Mouse (Mus musculus) limb, embryonic 13.5 days (tissue): Measurements from ENCODE around the gene Jmjd1c. TPM values are rescaled to one million over a fixed set of nuclear protein-coding genes. Genes with fewer than 3 reads are reported as not detected.

ENCODE experiments used
- ATAC-seq: fragments of 200-750 bp; cut with Nextera tagmentation; 2 replicates; pipeline ENCODE4 v1.8.0; 2017; ENCODE audit warnings: low read depth, moderate number of reproducible peaks, moderate TSS enrichment; ENCODE audit not compliant: low FRiP score
- H3K27ac ChIP-seq: fragments of 300-500 bp; sonication (generic); 2 replicates; pipeline ENCODE4 v1.5.1; 2015; ENCODE audit warnings: inconsistent platforms, mild to moderate bottlenecking, moderate library complexity
- H3K27me3 ChIP-seq: fragments of 300-500 bp; sonication (generic); 2 replicates; pipeline ENCODE4 v1.6.1; 2015; ENCODE audit warnings: mild to moderate bottlenecking, inconsistent platforms
- H3K36me3 ChIP-seq: fragments of 300-500 bp; sonication (generic); 2 replicates; pipeline ENCODE4 v1.6.1; 2015; ENCODE audit warnings: inconsistent platforms, mild to moderate bottlenecking, moderate library complexity
- H3K4me1 ChIP-seq: fragments of 300-500 bp; sonication (generic); 2 replicates; pipeline ENCODE4 v1.6.1; 2015; ENCODE audit warnings: inconsistent platforms
- H3K4me2 ChIP-seq: fragments of 300-500 bp; sonication (generic); replicated peaks from 2 replicates; pipeline ENCODE4 v1.6.1; 2015; ENCODE audit warnings: inconsistent platforms, mild to moderate bottlenecking, moderate library complexity
- H3K4me3 ChIP-seq: fragments of 300-500 bp; sonication (generic); 2 replicates; pipeline ENCODE4 v1.5.1; 2015; ENCODE audit warnings: moderate library complexity, mild to moderate bottlenecking, inconsistent platforms
- H3K9ac ChIP-seq: fragments of 300-500 bp; sonication (generic); 2 replicates; pipeline ENCODE4 v1.6.1; 2015; ENCODE audit warnings: mild to moderate bottlenecking, inconsistent platforms
- H3K9me3 ChIP-seq: fragments of 300-500 bp; sonication (generic); 2 replicates; pipeline ENCODE4 v1.6.1; 2016; ENCODE audit warnings: inconsistent platforms
- WGBS: fragments of 180-500 bp; shearing (Covaris S2); methylation state at CpG from one replicate; pipeline ENCODE4 v1.1.7; 2015; 5-methylcytosine and 5-hydroxymethylcytosine counted together
- polyA plus RNA-seq: library from polyadenylated mRNA; unstranded; fragments of >200 nt; fragmentation: Nextera tagmentation; extraction: Ambion mirVana; gene quantifications from 2 replicates; pipeline ENCODE4 v1.2.1, GENCODE M21; 2015

Gene Jmjd1c
- polyA plus RNA-seq, 1 experiment from 2014 or later = 47.3 TPM

DNA sequence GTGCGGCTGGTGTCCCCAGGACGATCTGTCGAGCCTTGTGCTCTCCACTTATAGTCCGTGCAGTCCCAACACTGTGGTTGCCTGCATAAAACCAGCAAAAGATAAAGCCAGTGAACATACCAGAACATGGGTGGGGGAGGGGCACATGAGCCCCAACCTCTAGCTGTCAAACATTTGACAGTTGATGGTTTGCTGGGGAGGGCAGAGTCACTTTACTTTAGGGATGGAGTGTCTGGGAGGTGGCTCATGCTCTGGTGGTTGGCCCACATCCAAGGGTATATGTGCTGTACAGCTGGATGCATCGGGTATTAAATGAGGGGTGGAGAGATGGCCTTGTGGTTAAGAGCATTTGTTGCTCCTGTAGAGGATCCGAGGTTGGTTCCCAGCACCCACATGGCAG is 205.1 kb downstream of the Jmjd1c start:
- 87% methylated on average over 6 of the region's 6 CpGs for WGBS
- Histone ChIP-seq H3K9me3 (no peaks in the 10 kb centered on the region), H3K4me1 (0 out of 2 replicates have a peak, but pooled peaks cover 6% of the 10 kb centered on the region), H3K36me3 (no peaks in the 10 kb centered on the region), H3K27ac (no peak overlapping the region), H3K27me3 (no peaks in the 10 kb centered on the region), H3K4me2 (no peak overlapping the region), H3K4me3 (no peak overlapping the region), H3K9ac (no peak overlapping the region)
- no peak for ATAC-seq

DNA sequence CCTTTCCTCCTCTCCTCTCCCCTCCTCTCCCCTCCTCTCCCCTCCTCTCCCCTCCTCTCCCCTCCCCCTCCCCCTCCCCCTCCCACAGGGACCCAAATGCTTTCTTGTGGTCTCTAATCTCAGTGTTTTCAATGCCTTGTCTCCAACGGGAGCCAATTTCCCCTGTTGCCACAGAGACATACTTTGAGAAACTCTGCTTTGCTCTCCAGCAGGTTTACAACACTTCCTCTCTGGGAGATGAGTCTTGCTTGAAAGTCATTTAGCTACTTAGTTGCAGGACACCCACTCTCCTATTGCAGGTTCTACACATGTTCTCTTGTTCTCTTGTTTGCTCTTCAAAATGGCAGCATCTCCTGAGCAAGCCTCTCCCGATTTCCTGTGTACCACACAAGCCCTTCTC is 206.4 kb downstream of the Jmjd1c start:
- 0 out of 2 replicates have a peak, but pooled peaks cover 6% of the 10 kb centered on the region for H3K4me1 ChIP-seq
- H3K9ac ChIP-seq = no peak overlapping the region
- no peaks in the 10 kb centered on the region for H3K27me3 ChIP-seq
- WGBS = 50% methylated on average over 2 of the region's 2 CpGs
- no peak overlapping the region for H3K4me3 ChIP-seq
- no peaks in the 10 kb centered on the region for H3K36me3 ChIP-seq
- ATAC-seq = no peak
- no peak overlapping the region for H3K4me2 ChIP-seq
- H3K9me3 ChIP-seq = no peaks in the 10 kb centered on the region
- no peak overlapping the region for H3K27ac ChIP-seq

Other genes with a start within 250 kb of the Jmjd1c start
- gene Reep3, start 820 bp downstream of the Jmjd1c start, polyA plus RNA-seq = 48.6 and 50.3 TPM in 2 replicates
- 40.9 and 42.2 TPM in 2 replicates for gene Nrbf2, start 189.2 kb downstream of the Jmjd1c start, polyA plus RNA-seq